Mouse (Mus musculus): ENCODE results near the gene Mcm9. TPM values are rescaled to one million over a fixed set of nuclear protein-coding genes. Genes with fewer than 3 reads are reported as not detected.
"Not testable (repeated sequence)": the region's sequence is repeated elsewhere in the genome, so short reads cannot be mapped to it uniquely, and the experiment has no call there.

Gene Mcm9
- polyA plus RNA-seq, 1 experiment from 2014 or later, result 3.7 TPM

DNA sequence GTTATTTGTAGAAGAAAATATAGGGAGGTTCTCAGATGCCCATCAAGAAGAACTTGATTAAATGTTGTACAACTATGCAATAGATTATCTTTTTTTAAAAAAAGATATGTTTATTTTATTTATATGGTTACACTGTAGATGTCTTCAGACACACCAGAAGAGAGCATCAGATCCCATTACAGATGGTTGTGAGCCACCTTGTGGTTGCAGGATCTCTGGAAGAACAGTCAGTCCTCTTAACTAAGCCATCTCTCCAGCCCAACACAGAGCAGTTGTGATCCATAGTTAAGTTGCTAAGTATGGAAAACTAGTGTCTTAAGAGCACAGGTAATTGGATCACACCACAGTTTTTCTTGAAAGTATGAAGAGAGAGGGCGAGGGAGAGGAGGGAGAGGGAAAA, 117.7 kb downstream of the Mcm9 start:
- Histone ChIP-seq H3K4me2 (ENCODE audit: low read depth, low read length) (no peak overlapping the region), H3K27me3 (ENCODE audit: control insufficient read depth, insufficient read depth, low read depth, low read length) (no peaks in the 10 kb centered on the region), H3K9ac (ENCODE audit: low read depth, low read length) (no peak overlapping the region), H3K36me3 (ENCODE audit: control insufficient read depth, insufficient read depth) (no peaks in the 10 kb centered on the region), H3K4me1 (ENCODE audit: control insufficient read depth, low read depth, low read length) (no peaks in the 10 kb centered on the region), H3K4me3 (ENCODE audit: low read depth, low read length) (no peak overlapping the region), H3K9me3 (replicated peaks; ENCODE audit: control insufficient read depth, low read length) (no peaks in the 10 kb centered on the region), H3K27ac (ENCODE audit: low read length) (no peak overlapping the region)
- ATAC-seq (ENCODE audit: low read depth), result no peak
- 50% methylated on average over 1 of the region's 1 CpGs for WGBS (ENCODE audit: insufficient replicate concordance)

DNA sequence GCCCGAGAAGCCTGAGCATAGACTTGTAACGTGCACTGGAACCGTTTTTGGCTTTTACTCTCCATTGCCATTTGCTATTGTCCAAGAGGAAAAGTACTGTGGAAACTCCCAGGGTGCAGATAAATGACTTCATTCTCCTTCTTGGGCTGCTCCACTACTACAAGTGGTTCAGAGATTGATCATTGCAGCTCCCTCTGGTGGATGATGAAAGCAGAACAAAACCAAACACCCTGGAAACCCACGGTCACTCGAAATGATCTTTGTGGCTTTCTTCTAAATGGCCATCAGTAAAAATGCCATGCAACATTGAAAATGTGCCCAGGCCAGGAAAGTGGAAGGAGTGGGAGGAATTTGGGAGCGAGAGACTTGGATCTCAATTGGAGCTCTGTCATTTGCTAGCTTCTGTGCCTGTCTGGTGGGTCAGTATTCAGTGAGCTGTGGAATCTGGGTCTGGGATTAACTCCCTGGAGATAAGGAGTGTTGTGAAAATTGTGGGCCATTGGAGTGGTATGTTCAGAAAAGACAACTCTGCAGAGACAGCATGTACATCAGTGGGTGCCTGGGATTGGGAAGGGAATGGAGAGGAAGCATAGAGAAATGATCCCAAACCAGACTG, 121.0 kb downstream of the Mcm9 start:
- Histone ChIP-seq H3K4me1 (ENCODE audit: control insufficient read depth, low read depth, low read length) (no peaks in the 10 kb centered on the region), H3K36me3 (ENCODE audit: control insufficient read depth, insufficient read depth) (no peaks in the 10 kb centered on the region), H3K4me2 (ENCODE audit: low read depth, low read length) (no peak overlapping the region), H3K27ac (ENCODE audit: low read length) (no peak overlapping the region), H3K4me3 (ENCODE audit: low read depth, low read length) (no peak overlapping the region), H3K9me3 (replicated peaks; ENCODE audit: control insufficient read depth, low read length) (no peaks in the 10 kb centered on the region), H3K27me3 (ENCODE audit: control insufficient read depth, insufficient read depth, low read depth, low read length) (no peaks in the 10 kb centered on the region), H3K9ac (ENCODE audit: low read depth, low read length) (no peak overlapping the region)
- no peak for ATAC-seq (ENCODE audit: low read depth)
- 23% methylated on average over 6 of the region's 6 CpGs for WGBS (ENCODE audit: insufficient replicate concordance)

DNA sequence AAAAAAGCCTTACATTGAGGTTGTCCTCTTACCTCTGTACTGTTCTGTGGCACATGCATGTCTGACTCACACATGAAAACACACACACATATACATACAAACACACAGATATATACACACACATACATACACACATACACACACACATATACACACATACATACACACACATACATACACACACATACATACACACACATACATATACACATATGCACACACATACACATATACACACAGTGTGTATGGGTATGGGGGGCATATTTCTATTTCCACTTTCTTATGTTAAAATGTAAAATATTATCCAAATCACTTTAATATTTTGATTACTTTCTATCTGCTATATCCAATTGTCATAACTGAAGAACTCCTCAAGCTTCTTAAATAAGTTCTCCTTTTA, 121.6 kb downstream of the Mcm9 start:
- Histone ChIP-seq H3K27ac (ENCODE audit: low read length) (no peak overlapping the region), H3K27me3 (ENCODE audit: control insufficient read depth, insufficient read depth, low read depth, low read length) (no peaks in the 10 kb centered on the region), H3K9ac (ENCODE audit: low read depth, low read length) (no peak overlapping the region), H3K4me1 (ENCODE audit: control insufficient read depth, low read depth, low read length) (no peaks in the 10 kb centered on the region; the same call in 1 of the 2 replicates), H3K4me2 (ENCODE audit: low read depth, low read length) (no peak overlapping the region), H3K4me3 (ENCODE audit: low read depth, low read length) (no peak overlapping the region), H3K9me3 (replicated peaks; ENCODE audit: control insufficient read depth, low read length) (no peaks in the 10 kb centered on the region), H3K36me3 (ENCODE audit: control insufficient read depth, insufficient read depth) (no peaks in the 10 kb centered on the region)
- ATAC-seq (ENCODE audit: low read depth), result no peak

DNA sequence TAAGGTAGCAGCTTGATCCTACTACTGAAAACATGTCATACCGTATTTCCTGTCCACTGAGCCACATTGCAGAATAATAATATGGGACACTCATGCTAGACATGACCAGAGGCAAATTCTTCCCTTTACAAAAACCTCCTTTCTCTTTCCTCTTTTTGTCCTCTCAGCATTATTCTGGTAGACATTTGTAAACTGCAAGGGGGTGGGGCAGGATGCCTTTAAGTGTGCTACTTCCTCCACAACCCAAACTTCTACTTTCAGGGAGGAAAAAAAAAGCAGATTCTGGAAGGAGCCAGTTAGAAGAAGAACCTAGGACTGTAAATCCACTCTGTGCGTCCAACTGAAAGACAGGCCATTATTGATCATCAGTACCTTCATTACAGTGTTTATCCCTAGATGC, 124.7 kb downstream of the Mcm9 start:
- no peak for ATAC-seq (ENCODE audit: low read depth)

DNA sequence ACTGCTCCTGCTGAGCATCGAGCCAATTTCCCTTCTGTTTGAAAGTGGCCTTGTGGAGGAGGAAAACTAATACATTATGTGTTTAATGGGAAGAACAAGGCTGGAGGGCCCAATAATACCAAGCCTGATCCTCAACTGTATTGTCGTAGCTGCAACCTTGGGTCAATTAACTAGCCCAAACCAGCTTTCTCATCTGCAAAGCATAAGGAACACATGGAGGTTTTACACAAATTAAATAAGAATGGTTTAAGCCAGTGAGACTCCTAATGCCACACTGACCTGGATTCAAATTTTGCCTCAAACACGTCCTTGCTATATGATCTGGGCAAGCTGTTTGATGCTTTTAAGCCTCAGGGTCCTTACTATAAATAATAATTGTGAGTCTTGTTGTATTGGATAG, 125.2 kb downstream of the Mcm9 start:
- 66% methylated on average over 3 of the region's 3 CpGs for WGBS (ENCODE audit: insufficient replicate concordance)
- Histone ChIP-seq H3K9ac (ENCODE audit: low read depth, low read length) (no peak overlapping the region), H3K27ac (ENCODE audit: low read length) (no peak overlapping the region), H3K36me3 (ENCODE audit: control insufficient read depth, insufficient read depth) (no peaks in the 10 kb centered on the region), H3K4me2 (ENCODE audit: low read depth, low read length) (no peak overlapping the region), H3K4me1 (ENCODE audit: control insufficient read depth, low read depth, low read length) (peaks cover 7% of the 10 kb centered on the region), H3K4me3 (ENCODE audit: low read depth, low read length) (no peak overlapping the region), H3K9me3 (replicated peaks; ENCODE audit: control insufficient read depth, low read length) (no peaks in the 10 kb centered on the region), H3K27me3 (ENCODE audit: control insufficient read depth, insufficient read depth, low read depth, low read length) (no peaks in the 10 kb centered on the region)
- ATAC-seq (ENCODE audit: low read depth), result no peak

More for the DNA sequence above, 124.7 kb downstream of the Mcm9 start:
- no peak overlapping the region for H3K4me3 ChIP-seq (ENCODE audit: low read depth, low read length)
- no peaks in the 10 kb centered on the region for H3K9me3 ChIP-seq (replicated peaks; ENCODE audit: control insufficient read depth, low read length)
- H3K27ac ChIP-seq (ENCODE audit: low read length), result no peak overlapping the region
- WGBS (ENCODE audit: insufficient replicate concordance), result 59% methylated on average over 2 of the region's 2 CpGs
- H3K9ac ChIP-seq (ENCODE audit: low read depth, low read length), result no peak overlapping the region
- H3K36me3 ChIP-seq (ENCODE audit: control insufficient read depth, insufficient read depth), result no peaks in the 10 kb centered on the region
- H3K4me1 ChIP-seq (ENCODE audit: control insufficient read depth, low read depth, low read length), result peaks cover 7% of the 10 kb centered on the region
- H3K4me2 ChIP-seq (ENCODE audit: low read depth, low read length), result no peak overlapping the region
- no peaks in the 10 kb centered on the region for H3K27me3 ChIP-seq (ENCODE audit: control insufficient read depth, insufficient read depth, low read depth, low read length)

DNA sequence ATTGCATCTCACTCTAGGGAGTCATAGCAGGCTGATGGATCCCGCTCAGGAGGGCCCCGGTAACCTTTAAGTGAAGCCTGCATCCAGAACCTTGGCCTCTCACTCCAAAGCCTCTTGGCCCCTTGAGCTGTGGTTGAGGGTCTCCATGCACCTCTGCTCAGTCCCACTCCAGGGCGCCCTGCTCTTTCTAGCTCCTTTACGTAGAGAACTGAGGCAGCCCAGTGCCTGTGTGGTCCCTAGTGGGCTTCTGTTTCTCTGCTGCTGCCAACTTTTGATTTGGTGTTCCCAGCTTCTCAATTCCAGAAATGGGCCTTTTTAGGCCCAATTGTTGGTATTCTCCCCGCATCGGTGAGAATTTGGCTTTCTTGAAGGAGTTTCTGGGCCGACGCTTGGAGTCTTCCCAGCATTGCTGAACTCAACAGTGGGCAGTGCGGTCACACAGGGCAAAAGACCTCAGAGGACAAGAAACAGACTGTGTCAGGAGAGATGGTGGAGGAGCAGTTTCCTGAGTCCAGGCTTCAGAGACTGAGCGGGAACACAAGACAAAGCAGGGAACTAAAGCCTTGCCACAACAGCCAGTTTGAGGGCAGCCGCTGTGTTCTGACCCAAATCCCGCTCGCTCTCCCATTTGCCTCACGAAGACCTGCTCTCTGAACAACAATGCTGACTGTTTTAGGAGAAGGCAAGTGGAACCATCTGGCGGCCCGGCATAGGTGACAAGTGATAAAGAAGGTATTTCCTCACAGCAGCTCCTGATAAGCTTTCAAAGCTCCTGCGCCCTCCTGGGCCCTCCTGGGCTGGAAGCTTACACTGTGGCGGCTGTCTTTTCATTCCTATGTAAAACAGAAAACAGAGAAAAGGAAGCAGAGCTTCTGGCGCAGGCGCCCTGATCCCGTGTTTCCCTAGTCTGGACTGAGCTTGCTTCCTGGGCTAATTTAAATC, 127.1 kb downstream of the Mcm9 start:
- Histone ChIP-seq H3K4me3 (ENCODE audit: low read depth, low read length) (peak overlapping the region; percentile 9; the same call in 1 of the 2 replicates), H3K9ac (ENCODE audit: low read depth, low read length) (peak overlapping the region; percentile 23; the same call in 1 of the 2 replicates), H3K27me3 (ENCODE audit: control insufficient read depth, insufficient read depth, low read depth, low read length) (no peaks in the 10 kb centered on the region), H3K27ac (ENCODE audit: low read length) (no peak overlapping the region), H3K9me3 (replicated peaks; ENCODE audit: control insufficient read depth, low read length) (no peaks in the 10 kb centered on the region), H3K36me3 (ENCODE audit: control insufficient read depth, insufficient read depth) (no peaks in the 10 kb centered on the region), H3K4me1 (ENCODE audit: control insufficient read depth, low read depth, low read length) (peaks cover 7% of the 10 kb centered on the region), H3K4me2 (ENCODE audit: low read depth, low read length) (peak overlapping the region; percentile 37; the same call in 1 of the 2 replicates)
- peak; percentile 68 for ATAC-seq (ENCODE audit: low read depth)
- 36% methylated on average over 21 of the region's 21 CpGs for WGBS (ENCODE audit: insufficient replicate concordance)

DNA sequence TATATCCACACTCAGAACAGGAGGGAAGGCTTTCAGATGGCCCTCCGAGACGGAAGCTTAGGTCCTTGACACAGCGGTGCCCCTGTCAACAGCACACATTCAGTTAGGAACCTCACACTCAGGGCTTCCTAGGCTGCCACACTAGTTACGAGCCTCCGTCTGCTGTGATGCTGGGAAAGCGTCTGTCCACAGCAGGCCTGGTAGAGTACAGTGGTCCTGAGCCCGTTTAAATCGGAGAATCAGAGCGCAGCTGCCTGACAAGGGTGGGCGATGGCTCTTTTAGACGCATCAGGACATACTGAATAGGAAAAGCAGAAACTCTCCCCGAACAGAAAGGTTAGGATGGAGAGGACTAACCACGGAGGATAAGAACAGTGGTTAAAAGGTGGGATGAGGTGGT, 127.8 kb downstream of the Mcm9 start:
- 77% methylated on average over 13 of the region's 13 CpGs for WGBS (ENCODE audit: insufficient replicate concordance)
- H3K4me1 ChIP-seq (ENCODE audit: control insufficient read depth, low read depth, low read length), result peaks cover 7% of the 10 kb centered on the region
- no peak overlapping the region for H3K27ac ChIP-seq (ENCODE audit: low read length)
- no peaks in the 10 kb centered on the region for H3K27me3 ChIP-seq (ENCODE audit: control insufficient read depth, insufficient read depth, low read depth, low read length)
- no peak for ATAC-seq (ENCODE audit: low read depth)
- H3K4me3 ChIP-seq (ENCODE audit: low read depth, low read length), result no peak overlapping the region
- no peaks in the 10 kb centered on the region for H3K36me3 ChIP-seq (ENCODE audit: control insufficient read depth, insufficient read depth)
- no peak overlapping the region for H3K9ac ChIP-seq (ENCODE audit: low read depth, low read length)
- no peaks in the 10 kb centered on the region for H3K9me3 ChIP-seq (replicated peaks; ENCODE audit: control insufficient read depth, low read length)
- no peak overlapping the region for H3K4me2 ChIP-seq (ENCODE audit: low read depth, low read length)

DNA sequence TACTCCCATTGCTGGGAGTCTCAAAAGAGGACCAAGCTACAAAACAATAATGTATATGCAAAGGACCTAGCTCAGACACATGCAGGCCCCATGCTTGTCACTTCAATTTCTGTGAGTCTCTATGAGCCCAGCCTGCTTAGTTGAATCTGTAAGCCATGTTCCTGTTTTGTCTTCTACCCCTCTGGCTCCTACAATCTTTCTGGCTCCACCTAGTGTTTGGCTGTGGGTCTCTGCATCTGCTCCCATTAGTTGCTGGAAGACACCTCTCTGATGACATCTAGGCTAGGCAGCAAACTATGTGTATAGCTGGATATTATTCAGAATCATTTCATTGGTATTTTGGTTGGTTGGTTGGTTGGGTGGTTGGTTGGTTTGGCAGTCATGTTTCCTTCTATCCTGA, 130.7 kb downstream of the Mcm9 start:
- Histone ChIP-seq H3K9ac (ENCODE audit: low read depth, low read length) (no peak overlapping the region), H3K4me2 (ENCODE audit: low read depth, low read length) (no peak overlapping the region), H3K4me3 (ENCODE audit: low read depth, low read length) (no peak overlapping the region), H3K9me3 (replicated peaks; ENCODE audit: control insufficient read depth, low read length) (no peaks in the 10 kb centered on the region), H3K27me3 (ENCODE audit: control insufficient read depth, insufficient read depth, low read depth, low read length) (no peaks in the 10 kb centered on the region), H3K27ac (ENCODE audit: low read length) (no peak overlapping the region), H3K4me1 (ENCODE audit: control insufficient read depth, low read depth, low read length) (peaks cover 7% of the 10 kb centered on the region), H3K36me3 (ENCODE audit: control insufficient read depth, insufficient read depth) (no peaks in the 10 kb centered on the region)
- no peak for ATAC-seq (ENCODE audit: low read depth)

DNA sequence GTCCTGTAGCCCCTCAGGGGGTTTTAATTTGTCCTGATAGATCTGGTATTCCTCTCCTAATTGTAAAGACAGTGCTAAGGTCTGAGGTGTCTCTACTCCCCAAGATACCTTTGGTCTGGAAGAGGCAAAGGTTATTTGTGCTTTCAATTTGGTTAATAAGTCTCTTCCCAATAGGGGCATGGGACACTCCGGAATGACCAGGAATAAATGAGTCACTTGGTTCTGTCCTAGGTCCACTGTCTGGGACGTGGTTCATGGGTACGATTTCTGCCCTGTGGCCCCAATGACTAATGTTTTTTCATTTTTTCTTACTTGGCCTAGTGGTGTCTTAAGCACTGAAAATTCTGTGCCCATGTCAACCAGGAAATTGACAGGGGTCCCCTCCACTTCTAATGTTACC, 134.9 kb downstream of the Mcm9 start:
- not testable (repeated sequence) for H3K4me3 ChIP-seq (ENCODE audit: low read depth, low read length); H3K9me3 ChIP-seq (replicated peaks; ENCODE audit: control insufficient read depth, low read length); H3K36me3 ChIP-seq (ENCODE audit: control insufficient read depth, insufficient read depth); H3K9ac ChIP-seq (ENCODE audit: low read depth, low read length); H3K27ac ChIP-seq (ENCODE audit: low read length); H3K4me1 ChIP-seq (ENCODE audit: control insufficient read depth, low read depth, low read length); H3K27me3 ChIP-seq (ENCODE audit: control insufficient read depth, insufficient read depth, low read depth, low read length); H3K4me2 ChIP-seq (ENCODE audit: low read depth, low read length); ATAC-seq (ENCODE audit: low read depth)
- 86% methylated on average over 3 of the region's 3 CpGs for WGBS (ENCODE audit: insufficient replicate concordance)

Measured in liver, embryonic 16.5 days (tissue).